Mouse (Mus musculus): ENCODE data around the gene Rassf2. TPM values are rescaled to one million over a fixed set of nuclear protein-coding genes. Genes with fewer than 3 reads are reported as not detected.

Rassf2 gene
- polyA plus RNA-seq (2014; fragmentation: Nextera tagmentation; extraction: Ambion mirVana) = 15.8 and 15.9 TPM in 2 replicates

DNA sequence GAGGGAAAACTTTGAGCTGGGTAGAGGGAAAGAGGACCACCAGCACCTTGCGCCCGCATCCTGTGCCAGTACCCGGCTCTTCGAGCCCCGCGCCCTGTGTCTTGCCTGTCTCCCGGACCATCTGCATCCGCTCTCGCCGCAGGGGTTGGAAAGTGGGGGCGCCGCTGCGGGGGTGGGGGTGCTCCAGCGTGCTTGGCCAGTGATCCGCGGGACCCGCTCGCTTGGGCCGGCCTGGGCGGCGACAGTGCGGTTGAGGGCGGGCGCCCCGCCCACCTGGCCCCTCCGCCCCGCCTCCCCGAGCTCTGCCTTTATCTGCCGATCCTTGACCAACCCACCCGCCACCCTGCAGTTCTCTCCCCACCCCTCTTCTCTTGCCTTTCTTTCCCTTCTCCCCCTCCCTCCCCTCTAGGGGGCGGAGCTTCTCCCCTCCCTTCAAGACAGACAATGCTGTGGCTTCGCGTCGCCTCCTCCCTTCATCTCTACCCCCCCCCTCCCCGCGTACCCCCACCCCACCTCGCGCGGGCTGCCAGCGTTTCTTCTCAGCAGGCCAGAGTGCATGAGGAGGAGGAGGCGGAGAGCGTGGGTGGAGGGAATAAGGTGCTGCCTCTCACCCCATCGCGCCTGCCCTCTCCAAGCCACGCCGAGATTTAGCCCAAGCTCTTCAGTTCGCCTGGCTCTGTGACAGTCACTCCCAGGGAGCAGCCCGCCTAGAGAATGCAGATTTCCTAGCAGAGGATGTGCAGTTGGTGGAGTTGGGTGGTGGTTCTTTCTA lies at the start of gene Rassf2:
Rassf2 (minus strand) TSS at position 613 of the 772 bp plus-strand sequence.
- ATAC-seq (ENCODE audit: insufficient read depth) (peak; percentile 91), DNase-seq (peak; percentile 87)
- peak; percentile 15; the same call in 1 of the 2 replicates for TF ChIP-seq CTCF (IDR thresholded peaks at IDR 0.05; ENCODE audit: low read depth)
- Histone ChIP-seq H3K27ac (ENCODE audit: low read depth) (peak within 1 kb of the TSS; percentile 67), H3K9ac (peak within 1 kb of the TSS; percentile 62), H3K9me3 (ENCODE audit: low read depth, low read length) (no peaks in the 10 kb centered on the region), H3K4me1 (ENCODE audit: insufficient read depth) (peaks cover 8% of the 10 kb centered on the region; the same call in 1 of the 2 replicates), H3K4me2 (peak within 1 kb of the TSS; percentile 91), H3K36me3 (ENCODE audit: insufficient read depth) (no peaks in the 10 kb centered on the region), H3K27me3 (ENCODE audit: insufficient read depth, low read length) (peaks cover 18% of the 10 kb centered on the region), H3K4me3 (ENCODE audit: low read depth, low read length) (peak within 1 kb of the TSS; percentile 55)
- under 1% methylated on average over 43 of the region's 48 CpGs for WGBS

DNA sequence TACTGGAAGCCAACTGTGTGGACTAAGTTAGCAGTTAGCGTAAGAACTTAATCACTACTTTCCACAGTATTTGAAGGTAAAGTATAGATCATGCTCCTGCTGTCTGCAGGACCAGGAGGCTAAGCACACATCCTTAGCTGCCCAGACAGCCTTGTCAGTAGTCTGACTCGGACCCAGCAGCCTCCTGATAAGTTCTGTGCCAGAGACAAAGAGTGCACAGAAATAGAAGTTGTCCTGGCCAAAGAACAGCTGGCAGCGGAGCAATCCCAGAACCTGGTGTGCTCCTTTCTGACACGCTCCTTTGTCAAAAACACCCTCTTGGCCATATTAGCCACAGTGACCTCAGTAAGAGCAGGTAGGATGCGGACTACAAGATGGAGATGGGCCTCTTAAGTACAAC lies 49.1 kb upstream of the Rassf2 start:
- H3K4me2 ChIP-seq = no peak overlapping the region
- H3K4me1 ChIP-seq (ENCODE audit: insufficient read depth) = no peaks in the 10 kb centered on the region
- H3K27ac ChIP-seq (ENCODE audit: low read depth) = no peak overlapping the region
- DNase-seq (no peak), ATAC-seq (ENCODE audit: insufficient read depth) (no peak)
- no peak for TF ChIP-seq CTCF (IDR thresholded peaks at IDR 0.05; ENCODE audit: low read depth)
- no peak overlapping the region for H3K9ac ChIP-seq
- no peak overlapping the region for H3K4me3 ChIP-seq (ENCODE audit: low read depth, low read length)
- 74% methylated on average over 5 of the region's 5 CpGs for WGBS
- no peaks in the 10 kb centered on the region for H3K9me3 ChIP-seq (ENCODE audit: low read depth, low read length)
- peaks cover 18% of the 10 kb centered on the region; the same call in 1 of the 2 replicates for H3K36me3 ChIP-seq (ENCODE audit: insufficient read depth)
- no peaks in the 10 kb centered on the region for H3K27me3 ChIP-seq (ENCODE audit: insufficient read depth, low read length)

GRCm38 (mm10) chr2:132073052-132073451 lies 43.0 kb upstream of the Rassf2 start:
- H3K27ac ChIP-seq (ENCODE audit: low read depth) = no peak overlapping the region
- DNase-seq (no peak), ATAC-seq (ENCODE audit: insufficient read depth) (no peak)
- TF ChIP-seq CTCF (IDR thresholded peaks at IDR 0.05; ENCODE audit: low read depth) = no peak
- H3K4me3 ChIP-seq (ENCODE audit: low read depth, low read length) = no peak overlapping the region
- no peaks in the 10 kb centered on the region for H3K4me1 ChIP-seq (ENCODE audit: insufficient read depth)
- H3K27me3 ChIP-seq (ENCODE audit: insufficient read depth, low read length) = no peaks in the 10 kb centered on the region
- H3K36me3 ChIP-seq (ENCODE audit: insufficient read depth) = peaks cover 19% of the 10 kb centered on the region; the same call in 1 of the 2 replicates
- no peak overlapping the region for H3K4me2 ChIP-seq
- 61% methylated on average over 3 of the region's 3 CpGs for WGBS
- H3K9ac ChIP-seq = no peak overlapping the region
- H3K9me3 ChIP-seq (ENCODE audit: low read depth, low read length) = no peaks in the 10 kb centered on the region

GRCm38 (mm10) chr2:132069985-132070735 lies 40.1 kb upstream of the Rassf2 start:
- H3K27ac ChIP-seq (ENCODE audit: low read depth) = no peak overlapping the region
- WGBS = 77% methylated on average over 10 of the region's 10 CpGs
- H3K4me1 ChIP-seq (ENCODE audit: insufficient read depth) = no peaks in the 10 kb centered on the region
- no peak overlapping the region for H3K4me3 ChIP-seq (ENCODE audit: low read depth, low read length)
- TF ChIP-seq CTCF (IDR thresholded peaks at IDR 0.05; ENCODE audit: low read depth) = no peak
- ATAC-seq (ENCODE audit: insufficient read depth) (no peak), DNase-seq (no peak)
- H3K36me3 ChIP-seq (ENCODE audit: insufficient read depth) = peaks cover 24% of the 10 kb centered on the region; the same call in 1 of the 2 replicates
- no peak overlapping the region for H3K4me2 ChIP-seq
- no peaks in the 10 kb centered on the region for H3K27me3 ChIP-seq (ENCODE audit: insufficient read depth, low read length)
- no peak overlapping the region for H3K9ac ChIP-seq
- H3K9me3 ChIP-seq (ENCODE audit: low read depth, low read length) = no peaks in the 10 kb centered on the region

DNA sequence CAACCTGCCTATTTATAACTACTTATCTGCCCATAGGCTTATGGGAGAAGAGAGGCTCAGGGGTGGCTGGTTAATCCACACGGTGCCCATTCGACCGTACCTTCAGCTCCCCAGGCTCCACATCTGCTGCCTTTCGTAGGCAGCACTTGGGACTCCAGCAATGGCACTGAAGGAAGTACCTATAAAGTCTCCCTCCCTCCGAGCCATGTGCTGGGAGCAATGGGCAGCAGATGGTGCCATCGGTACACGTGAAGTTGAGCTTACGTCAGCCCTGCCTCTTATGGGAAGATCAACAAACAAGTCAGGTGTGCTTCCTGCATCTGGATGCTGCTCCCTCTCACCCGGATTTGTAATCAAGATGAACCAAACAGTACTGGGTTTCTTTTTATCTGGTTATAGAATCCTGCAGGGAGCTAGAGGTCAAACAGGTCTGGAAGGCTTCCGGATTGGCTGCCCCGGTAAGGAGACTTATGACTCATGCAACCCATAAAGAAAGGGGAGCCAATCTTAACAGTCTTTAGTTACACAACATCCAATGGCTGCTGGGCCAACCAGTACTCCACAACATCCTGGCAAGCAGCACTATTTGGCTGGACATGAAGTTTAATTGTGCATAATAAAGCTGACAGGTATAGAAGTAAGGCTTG lies 34.2 kb upstream of the Rassf2 start:
- 77% methylated on average over 11 of the region's 11 CpGs for WGBS
- DNase-seq (no peak), ATAC-seq (ENCODE audit: insufficient read depth) (no peak)
- peaks cover 18% of the 10 kb centered on the region; the same call in 1 of the 2 replicates for H3K36me3 ChIP-seq (ENCODE audit: insufficient read depth)
- H3K27ac ChIP-seq (ENCODE audit: low read depth) = no peak overlapping the region
- no peaks in the 10 kb centered on the region for H3K27me3 ChIP-seq (ENCODE audit: insufficient read depth, low read length)
- no peaks in the 10 kb centered on the region for H3K9me3 ChIP-seq (ENCODE audit: low read depth, low read length)
- TF ChIP-seq CTCF (IDR thresholded peaks at IDR 0.05; ENCODE audit: low read depth) = no peak
- no peak overlapping the region for H3K4me2 ChIP-seq
- H3K4me3 ChIP-seq (ENCODE audit: low read depth, low read length) = no peak overlapping the region
- H3K4me1 ChIP-seq (ENCODE audit: insufficient read depth) = no peaks in the 10 kb centered on the region
- no peak overlapping the region for H3K9ac ChIP-seq

- no peak overlapping the region for H3K4me2 ChIP-seq
- no peak for DNase-seq
- peaks cover 21% of the 10 kb centered on the region for H3K36me3 ChIP-seq (ENCODE audit: insufficient read depth)
- H3K9ac ChIP-seq = no peak overlapping the region
- no peak overlapping the region for H3K27ac ChIP-seq (ENCODE audit: low read depth)
- 77% methylated on average over 3 of the region's 3 CpGs for WGBS
- TF ChIP-seq CTCF (IDR thresholded peaks at IDR 0.05; ENCODE audit: low read depth) = no peak
- no peak for ATAC-seq (ENCODE audit: insufficient read depth)
- no peaks in the 10 kb centered on the region for H3K9me3 ChIP-seq (ENCODE audit: low read depth, low read length)
- H3K4me1 ChIP-seq (ENCODE audit: insufficient read depth) = no peaks in the 10 kb centered on the region
- no peak overlapping the region for H3K4me3 ChIP-seq (ENCODE audit: low read depth, low read length)
- no peaks in the 10 kb centered on the region for H3K27me3 ChIP-seq (ENCODE audit: insufficient read depth, low read length)
Measured at GRCm38 (mm10) chr2:132063776-132064175, 33.7 kb upstream of the Rassf2 start.

Measured in lung, embryonic 14.5 days (tissue).